Mouse (Mus musculus) kidney, adult 8-10 months (tissue): Measurements from ENCODE around the gene Cdc25a.

Experiments used
- DNase-seq, 2 experiments: peaks; one replicate each; pipeline ENCODE4 v3.0.0; 2022

Cdc25a gene

DNA sequence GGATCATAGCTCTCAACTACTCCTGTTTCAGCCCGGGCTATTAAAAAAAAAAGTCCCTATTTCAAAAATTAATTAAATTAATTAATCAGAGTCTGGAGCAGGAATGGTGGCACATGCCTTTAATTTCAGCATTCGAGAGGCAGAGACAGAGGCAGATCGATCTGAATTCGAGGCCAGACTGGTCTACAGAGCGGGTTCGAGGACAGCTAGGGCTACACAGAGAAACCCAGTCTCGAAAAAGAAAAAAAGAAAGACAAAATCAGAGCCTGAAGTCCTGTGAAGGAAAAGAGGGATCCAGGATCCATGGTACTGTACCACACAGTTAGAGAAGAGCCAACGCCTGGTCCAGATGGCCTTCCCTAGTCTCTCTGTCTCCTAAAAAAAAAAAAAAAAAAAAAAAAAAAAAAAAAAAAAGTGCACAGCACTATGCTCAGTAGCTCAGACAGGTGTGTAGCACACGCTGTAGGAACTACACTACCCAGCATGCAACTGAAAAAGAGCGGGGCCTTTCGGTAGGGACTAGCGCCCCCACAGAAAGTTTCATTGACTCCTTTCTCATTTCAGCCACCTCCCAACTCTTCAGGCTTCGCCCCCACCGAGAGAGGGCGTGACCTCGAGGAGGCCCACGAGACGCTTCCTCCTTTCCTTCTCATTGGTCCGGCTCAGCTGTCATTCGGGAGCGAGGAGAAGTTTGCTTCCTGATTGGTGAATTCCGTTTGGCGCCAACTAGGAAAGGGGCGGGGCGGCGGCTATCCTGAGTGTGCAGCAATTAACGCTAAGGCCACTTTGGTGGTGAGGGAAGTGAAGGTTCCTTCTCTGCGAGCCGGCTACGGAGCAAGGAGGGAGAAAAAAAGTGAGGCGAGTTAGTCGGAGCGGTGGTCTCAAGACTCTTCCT, at the start of gene Cdc25a:
Cdc25a (plus strand) TSS at position 783 of the 895 bp plus-strand sequence.
- peak; percentile 99 for DNase-seq

DNA sequence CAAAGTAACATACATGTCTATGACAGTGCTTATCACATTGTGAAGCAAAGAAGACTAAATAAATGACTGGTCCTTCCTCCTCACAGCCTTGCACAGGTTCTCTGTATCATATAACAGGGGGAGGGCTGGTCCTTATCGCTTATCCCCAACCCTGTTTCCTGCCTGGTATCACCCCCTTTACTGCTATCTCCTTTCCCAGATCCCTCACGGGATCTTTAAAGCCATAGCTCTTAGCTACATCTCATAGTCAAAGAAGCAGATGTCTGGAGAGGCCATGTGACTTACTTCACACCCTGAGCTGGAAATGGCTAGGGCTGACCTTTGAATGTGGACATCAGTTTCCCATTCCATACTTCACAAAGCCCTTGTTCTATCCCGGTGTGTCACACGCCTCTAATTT, 49.6 kb upstream of the Cdc25a start:
- DNase-seq = no peak

DNA sequence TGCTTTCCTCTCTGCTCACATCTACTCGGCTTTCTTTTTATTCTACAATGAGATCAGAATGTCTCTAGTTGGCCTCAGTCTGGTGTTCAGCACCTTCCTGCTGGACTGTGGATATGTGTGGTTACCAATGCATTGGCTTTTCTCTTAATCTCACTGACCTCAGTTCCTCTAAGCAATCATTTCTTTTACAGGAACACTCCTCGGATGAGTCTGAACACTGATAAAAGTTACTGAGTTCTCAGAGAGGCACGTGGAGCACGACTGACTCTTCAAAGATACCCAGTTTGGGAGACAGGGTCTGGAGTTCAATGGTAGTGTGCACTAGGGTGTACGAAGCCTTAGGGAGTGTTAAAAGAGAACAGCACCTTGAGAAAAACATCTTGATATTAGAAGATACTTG, 49.2 kb upstream of the Cdc25a start:
- no peak for DNase-seq

DNA sequence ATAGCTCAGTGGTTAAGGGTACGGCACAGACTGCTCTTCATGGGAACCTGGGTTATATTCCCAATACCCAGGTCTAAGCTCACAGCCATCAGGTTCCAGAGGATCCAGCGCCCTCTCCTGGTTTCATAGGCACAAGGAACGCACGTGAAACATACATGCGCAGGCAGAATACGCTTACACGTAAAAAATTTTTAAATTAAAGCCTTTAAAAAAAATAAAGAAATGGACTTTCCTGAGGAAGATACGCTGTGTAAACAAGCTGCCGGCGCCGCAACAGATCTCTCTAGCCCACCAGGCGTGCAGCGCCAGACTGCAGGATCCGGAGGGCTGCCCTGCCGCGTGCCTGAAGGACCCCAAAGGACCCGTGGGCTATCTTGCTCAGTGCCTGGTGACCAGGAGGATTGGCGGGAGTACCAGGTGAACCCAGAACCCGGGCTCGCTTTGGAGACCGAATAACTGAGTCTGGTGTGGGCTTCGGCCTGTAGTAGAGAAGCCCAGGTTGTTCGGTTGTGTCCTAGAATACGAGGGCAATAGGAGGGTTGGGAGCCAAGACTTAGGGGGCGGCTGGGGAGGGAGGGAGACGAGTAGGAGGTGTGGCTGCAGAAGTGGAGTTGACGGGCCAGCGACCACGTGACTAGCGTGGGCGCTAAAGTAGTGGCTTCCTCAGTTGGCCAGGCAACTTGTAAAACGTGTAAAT, 42.8 kb upstream of the Cdc25a start, which contains the start of gene Nme6:
Nme6 (plus strand) TSS at position 359 of the 697 bp plus-strand sequence.
- peak; percentile 75 to 88 for DNase-seq

DNA sequence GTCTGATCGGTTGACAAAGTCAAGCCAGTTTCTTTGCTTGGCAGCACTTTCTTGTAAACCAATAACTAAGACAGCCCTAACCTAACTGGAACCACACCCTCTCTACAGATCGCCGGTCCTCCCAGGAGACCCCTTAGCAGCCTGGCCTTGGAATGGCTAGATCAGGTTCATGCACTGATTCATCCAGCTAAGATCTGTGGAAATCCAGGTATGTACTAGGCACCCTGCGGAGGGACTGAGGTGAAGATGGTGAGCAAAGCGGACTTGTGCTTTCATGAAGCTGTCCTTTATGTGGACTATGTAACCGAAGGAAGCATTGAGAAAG, 42.3 kb upstream of the Cdc25a start:
- DNase-seq = no peak

DNA sequence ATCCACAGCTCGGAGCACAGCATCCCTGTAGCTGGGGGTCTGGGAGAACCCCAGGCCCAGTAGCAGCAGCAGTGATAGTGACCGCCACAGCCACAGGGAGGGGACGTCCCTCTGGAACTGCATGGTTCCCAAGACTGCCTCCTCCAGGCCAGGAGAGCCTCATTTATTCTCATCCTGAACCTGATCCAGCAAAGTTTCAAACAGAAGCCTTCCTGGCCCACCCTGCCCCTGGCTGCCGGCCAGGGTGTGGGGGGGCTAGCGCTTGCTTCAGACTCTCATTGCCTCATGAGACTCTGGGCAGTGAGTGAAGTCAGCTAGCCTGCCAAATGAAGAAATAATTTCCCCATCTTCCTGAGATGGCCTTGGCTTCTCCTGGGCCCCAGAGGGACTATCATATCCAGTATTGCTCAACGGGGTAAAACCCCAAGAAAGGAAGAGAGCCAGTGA, 26.0 kb upstream of the Cdc25a start, which contains the start of gene Camp:
Camp (minus strand) TSS at position 306 of the 447 bp plus-strand sequence.
- DNase-seq = no peak

DNA sequence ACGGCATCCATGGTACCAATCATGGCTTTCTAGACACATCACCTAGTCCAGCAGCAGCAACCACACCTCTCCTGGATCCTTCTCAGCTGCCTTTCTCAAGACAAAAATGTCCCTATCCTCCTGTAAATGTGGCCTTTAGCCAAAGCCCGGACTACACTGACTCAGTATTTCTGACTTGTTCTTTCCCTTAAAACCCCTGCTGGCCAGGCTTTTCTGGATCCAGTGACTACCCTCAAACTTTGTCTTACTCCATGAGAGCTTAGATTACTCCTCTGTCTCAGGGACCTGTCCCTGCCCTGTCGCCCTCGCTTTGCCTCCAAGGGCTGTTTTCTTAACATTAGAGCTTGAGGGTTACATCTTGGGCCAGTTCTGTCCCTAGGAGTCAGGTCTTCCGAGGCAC, 25.3 kb upstream of the Cdc25a start:
- no peak for DNase-seq

DNA sequence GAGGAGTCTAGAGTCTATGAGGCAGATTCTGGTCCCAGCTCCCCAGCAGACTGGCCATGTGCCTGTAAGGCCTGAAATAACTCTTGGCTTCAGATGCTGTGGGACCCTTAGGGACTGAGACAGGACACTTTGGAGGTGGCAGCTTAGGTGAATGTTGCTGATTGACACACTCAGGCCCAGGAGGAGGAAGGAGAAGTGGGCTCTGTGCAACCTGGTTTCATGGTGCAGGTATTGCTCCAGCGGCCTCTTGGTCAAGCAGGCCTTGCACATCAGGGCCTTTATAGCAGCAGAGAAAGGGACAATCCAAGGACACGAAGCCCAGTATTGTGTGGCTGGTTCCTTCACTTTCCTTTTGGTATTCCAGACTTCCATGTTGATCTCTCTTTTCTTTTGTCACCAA, 21.0 kb upstream of the Cdc25a start:
- no peak for DNase-seq

DNA sequence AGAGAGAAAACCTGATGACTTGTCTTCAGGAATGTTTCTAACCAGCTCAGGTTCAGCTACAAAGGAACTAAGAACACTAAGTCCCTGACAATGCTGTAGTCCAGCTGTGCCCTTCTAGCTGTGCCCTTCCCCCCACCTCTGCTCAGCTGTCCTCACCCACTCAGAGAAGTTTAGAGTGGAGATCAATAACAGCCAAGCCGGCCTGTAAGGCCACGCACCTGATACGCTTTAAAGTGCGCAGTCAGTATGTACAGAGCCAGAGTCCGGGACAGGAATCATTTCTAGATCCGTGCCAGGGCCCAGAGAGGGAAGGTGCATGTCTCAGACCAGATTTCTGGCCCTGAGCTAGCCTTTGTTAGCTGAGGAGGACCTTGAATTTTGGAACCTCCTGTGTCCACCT, 19.4 kb upstream of the Cdc25a start:
- no peak for DNase-seq

DNA sequence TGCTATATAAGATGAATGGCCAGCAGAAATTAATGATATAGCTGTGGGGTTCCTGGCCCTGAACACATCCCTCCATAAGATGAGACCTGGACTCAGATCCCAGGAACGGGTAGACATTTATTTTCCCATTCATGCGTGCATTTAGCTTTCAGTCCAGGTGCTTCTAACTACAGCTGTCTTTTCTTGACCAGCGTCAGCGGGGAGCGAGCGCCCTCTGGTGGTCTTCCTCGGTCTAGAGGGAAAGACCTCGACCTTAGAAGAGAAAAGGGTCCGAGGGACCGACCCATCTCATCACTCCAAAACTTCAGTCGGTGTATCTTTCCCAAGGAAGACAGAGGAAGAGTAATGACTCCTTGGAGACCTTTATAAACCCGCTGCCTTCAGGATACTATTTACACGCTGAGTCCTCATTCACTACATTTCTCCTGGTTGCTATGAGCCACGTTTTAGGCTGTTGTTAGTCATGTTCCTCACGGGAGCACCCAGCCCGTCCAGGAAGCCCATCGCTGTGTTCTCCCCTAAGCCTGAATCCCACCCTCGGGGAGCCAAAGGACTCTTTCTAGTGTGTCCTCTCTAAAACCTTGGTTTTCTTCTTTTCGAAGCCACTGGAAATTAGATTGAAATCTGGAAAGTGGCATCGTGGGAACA, 12.9 kb upstream of the Cdc25a start:
- peak; percentile 40 to 78 for DNase-seq

DNA sequence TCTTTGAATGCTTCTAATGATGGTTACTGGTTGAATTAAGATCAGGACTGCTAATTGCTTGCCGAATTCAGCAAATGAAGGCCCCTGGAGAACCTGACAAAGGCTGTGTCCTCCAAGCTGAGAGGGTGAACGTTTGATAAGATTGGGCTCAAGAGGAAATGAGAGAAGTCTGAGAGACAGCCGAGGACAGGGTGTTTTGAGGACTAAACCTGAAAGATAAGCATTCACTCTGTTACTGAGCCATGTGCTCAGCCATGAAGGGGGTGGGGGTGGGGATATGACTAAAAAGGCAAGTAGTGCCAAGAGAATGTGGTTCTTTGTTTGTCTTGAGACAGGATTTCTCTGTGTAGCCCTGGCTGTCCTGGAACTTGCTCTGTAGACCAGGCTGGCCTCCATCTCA, 12.3 kb upstream of the Cdc25a start:
- no peak for DNase-seq

DNA sequence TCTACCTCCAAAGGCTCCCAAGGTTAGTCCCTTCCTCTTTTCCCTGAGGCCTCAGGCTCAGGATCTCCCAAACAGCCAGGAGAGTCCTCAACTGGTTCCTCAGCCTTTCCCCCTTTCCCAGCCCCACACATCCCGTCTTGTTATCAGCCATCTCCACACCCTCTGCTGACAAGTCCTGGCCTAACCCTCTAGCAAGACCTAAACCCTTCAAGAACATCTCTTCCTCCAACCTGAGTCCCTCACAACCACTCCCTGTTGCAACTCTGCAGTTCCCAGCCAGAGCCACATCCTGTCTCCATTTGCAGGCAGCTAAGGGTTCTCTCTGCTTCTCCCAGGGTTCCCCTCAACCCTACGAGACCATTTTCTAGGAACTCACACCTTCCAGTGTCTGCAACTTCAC, 9.2 kb upstream of the Cdc25a start:
- DNase-seq = no peak

DNA sequence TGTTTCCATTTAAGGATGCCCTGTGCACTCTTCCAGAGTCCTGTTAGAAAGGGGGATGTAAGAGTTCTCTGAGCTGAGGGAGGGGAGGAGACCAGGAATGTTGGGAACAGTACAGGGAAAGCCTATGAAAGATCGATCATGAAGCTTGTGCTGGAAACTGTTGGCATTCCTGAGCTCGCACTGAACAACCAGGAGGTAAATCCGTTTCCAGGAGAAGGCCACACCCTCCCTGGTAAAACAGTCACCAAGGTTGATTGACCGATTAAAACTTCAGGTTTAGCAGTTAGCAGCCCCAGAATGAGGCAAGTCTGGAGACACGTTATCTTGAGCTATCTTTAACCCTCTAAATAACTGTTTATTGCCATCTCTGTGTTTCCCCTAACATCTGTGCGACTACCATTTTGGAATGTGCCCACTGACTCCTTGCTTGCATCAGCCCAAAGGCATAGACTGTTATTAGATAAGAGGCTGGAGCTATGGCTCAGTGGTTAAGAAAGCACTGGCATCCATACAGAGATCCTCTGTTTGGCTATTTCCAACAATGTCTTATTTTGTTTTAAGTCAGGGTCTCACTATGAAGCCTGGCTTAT, 4.3 kb upstream of the Cdc25a start:
- peak; percentile 53 to 59 for DNase-seq

DNA sequence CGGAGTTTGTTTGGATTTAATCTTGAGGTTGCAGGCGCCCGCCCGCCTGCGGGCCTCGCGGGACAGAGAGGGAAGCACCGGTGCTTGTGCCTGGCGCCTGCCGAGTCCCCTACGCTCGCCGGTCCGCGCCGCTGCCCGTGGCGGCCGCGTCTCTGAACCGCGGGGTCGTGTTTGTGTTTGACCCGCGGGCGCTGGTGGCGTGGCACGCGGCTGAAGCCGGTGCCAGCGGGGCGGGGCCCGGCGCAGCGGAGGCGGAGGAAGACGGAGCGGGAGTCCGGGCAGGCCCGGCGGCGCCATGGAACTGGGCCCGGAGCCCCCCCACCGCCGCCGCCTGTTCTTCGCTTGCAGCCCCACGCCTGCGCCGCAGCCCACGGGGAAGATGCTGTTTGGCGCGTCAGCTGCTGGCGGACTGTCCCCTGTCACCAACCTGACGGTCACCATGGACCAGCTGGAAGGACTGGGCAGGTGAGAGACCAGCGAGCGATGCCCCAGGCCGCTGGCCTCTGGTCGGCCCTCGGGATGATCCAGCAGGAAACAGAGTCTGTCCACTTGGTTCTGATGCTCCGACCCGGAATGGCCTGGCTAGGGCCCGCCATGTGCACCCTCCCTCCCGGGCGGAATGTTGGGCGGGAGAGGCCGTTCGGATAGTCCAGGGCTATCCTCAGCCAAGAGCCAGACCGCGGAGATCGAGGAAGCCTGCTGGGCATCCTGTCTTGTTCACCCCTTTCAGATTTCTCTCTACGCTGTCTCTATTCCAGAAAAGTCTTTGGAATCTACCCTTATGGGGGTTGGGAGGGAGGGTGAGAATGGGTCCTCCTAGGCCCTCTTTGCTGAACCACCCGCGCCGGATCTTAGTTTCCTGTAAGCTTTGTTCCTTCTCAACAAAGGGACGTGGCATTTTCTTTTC, 569 bp downstream of the Cdc25a start:
- DNase-seq = peak in 1 of 2 experiments; percentile 36

DNA sequence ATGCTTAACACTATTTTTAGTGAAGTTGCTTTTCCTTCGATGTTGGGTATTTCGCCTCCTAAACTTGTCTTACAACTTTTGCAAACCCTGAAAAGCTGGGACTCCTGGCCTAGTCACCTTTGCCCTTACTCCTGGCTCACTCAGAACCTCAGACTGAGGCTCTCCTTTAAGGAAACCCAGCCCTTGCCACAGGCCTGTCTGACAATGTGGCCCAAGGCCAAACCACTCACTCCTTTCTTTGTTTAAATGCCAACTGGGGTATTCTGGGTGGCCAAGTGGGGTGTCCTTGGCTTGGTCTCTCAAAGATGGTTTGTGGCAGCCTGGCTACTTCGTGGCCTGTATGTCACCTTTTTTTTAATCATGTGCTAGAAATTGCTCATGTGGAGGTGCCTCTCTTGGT, 1.4 kb downstream of the Cdc25a start:
- peak; percentile 37 to 45 for DNase-seq

DNA sequence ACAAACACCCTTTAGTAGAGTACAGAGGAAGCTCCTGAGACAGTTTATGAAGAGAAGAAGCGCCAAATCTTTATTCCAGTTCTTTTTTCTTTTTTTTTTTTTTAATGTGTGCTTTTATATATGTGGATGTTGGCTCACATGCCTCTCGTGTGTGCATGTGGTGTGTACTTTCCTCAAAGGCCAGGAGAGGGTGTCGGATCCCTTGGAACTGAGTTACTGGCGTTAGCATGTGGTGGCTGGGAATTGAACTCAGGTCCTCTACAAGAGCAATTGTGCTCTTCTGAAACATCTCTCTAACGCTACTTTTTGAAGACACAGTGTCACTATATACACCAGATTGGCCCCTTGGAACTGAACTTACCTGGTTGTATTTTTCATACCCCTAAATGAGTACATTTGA, 2.3 kb downstream of the Cdc25a start:
- no peak for DNase-seq

DNA sequence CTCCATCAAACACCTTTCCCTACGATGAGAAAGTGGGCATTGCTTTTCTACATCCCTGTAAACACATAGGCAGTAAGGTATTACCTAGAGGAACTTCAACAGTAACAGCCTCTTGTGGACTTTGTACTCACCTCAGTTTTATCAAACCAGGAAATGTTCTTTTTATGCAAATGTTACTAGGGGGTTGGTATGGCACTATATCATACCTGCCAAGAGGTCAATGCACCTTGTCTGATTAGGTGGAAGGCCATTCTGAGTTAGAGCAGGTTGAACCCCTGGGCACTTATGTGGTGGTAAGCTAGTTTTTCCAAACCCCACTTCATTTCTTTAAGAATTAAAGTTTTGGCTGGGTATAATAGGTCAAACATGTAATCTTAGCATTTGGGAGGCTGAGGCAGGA, 3.9 kb downstream of the Cdc25a start:
- DNase-seq = no peak

DNA sequence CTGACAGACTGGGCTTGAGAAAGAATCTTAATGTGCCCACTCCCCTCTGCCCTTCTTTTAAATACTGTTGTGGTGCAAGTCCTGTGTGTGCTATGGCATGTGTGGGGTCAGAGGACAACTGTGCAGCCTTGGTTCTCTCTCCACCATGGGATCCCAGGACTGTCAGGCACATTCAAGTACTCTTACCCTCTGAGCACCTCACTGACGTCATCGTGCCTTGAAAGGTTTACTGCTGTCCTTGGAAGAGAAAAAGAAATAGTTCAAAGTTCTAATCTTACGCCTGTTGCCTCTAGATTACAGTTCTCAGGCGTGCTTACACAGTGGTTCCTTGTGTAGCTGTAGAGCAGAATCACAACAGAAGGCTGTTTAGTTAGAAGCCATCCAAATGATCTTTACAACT, 10.9 kb downstream of the Cdc25a start:
- no peak for DNase-seq

DNA sequence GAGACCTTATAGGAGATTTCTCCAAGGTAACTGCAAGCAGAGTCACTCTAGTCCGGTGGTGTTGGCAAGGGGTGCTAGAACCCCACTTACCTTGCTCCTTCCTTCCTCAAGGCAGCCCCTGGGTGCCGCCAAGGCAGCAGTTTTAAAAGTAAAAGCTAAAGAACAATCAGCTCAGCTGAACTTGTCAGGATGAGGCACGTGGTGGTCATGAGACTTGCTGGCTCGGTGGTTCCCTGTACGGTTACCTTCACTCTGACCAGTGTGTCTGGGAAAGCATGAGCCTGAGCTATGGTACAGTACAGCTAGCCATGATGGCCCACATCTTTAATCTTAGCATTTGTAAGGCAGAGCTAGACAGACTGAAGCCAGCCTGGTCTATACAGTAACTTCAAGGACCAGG, 11.9 kb downstream of the Cdc25a start:
- peak; percentile 57 to 61 for DNase-seq

DNA sequence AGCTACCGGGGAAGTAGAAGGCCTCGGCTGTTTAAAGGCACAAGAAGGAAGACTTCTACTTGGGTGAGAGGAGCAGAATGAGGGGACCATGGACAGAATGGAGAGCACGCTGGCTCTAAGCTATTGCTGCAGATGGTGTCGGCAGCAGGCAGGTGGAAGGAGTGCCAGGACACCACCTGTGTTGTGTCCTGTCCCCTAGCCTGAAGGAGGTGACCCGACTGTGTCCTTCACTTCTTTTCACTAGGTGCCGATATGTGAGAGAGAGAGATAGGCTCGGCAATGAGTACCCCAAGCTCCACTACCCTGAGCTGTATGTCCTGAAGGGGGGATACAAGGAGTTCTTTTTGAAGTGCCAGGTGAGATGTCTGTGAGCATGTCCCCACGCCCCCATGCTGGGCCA, 16.1 kb downstream of the Cdc25a start:
- no peak for DNase-seq

DNA sequence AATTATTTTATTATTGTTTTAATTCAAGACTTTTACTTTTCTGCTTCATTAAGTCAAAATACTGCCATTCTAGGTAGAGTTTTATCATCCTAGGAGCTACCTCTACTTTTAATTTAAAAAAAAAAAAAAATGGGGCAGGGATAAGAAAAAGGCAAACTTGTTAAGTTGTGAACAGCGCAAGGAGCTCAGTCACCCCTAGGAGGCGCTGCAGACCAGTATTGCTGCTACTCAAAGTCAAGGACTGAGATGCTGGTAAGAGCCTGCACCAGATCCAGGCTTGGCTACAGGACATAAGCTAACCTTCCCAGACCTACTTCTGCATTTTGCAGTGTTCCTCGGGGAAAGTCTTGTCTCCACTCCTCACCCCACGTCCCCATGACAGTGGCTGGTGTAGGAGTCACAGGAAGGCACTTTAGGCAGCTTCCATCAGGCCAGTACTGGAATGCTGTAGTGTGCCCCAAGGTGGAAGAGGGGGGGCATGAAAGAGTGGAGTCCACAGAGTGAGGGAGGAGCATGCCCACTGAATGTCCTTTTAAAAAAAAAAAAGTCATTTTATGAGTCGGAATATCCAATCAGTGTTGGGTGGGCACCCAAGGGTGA, 17.4 kb downstream of the Cdc25a start:
- peak; percentile 67 to 86 for DNase-seq
